Mouse (Mus musculus): ENCODE data around the gene Gcnt2.
"Not testable (repeated sequence)": the region's sequence is repeated elsewhere in the genome, so short reads cannot be mapped to it uniquely, and the experiment has no call there.

Gene Gcnt2

GRCm38 (mm10) chr13:40874021-40874420 is 14.5 kb downstream of the Gcnt2 start:
- DNase-seq: no peak

GRCm38 (mm10) chr13:40875415-40875814 is 15.9 kb downstream of the Gcnt2 start:
- no peak for DNase-seq

GRCm38 (mm10) chr13:40877589-40877988 is 18.0 kb downstream of the Gcnt2 start:
- DNase-seq: no peak

DNA sequence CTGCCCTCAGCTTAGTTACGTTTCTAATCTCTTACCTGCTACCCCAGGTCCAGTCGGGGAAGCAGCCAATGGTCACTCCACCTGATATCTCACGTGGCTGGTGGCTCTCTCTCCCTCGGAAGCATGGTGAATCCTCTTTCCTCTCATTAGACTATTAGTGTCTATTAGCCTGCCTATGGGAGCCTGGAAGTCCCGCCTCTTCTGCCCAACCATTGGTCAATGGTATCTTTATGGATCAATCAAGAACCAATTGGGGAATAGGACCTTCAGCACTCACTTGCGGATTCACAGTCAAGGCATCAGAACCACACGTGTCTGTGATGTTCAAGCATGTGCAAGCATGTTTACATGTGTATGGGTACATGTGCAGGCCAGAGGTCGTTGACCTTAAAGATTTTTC is 21.0 kb downstream of the Gcnt2 start:
- no peak for DNase-seq

GRCm38 (mm10) chr13:40882606-40883005 is 23.1 kb downstream of the Gcnt2 start:
- DNase-seq: no peak

DNA sequence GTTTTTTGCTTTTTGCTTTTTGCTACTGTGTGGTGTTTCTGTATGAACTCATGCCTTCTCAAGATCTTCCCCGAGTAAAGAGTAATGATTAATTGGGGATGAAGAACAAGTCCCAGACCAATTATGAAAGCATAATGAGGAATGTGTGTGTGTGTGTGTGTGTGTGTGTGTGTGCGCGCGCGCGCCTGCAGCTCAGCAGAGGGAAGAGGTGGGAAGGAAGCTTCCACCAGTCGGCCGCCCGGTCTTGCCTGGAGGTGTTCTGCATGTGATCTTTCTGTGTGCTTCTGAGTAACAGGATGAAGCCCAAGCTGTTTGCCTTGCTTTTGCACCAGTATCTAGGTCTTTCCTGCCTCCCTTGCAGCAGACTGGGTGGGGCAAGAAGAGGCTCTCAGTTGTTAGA is 24.3 kb downstream of the Gcnt2 start:
- no peak for DNase-seq

- no peak for DNase-seq
These were observed 25.3 kb downstream of the Gcnt2 start for GRCm38 (mm10) chr13:40884878-40885277.

DNA sequence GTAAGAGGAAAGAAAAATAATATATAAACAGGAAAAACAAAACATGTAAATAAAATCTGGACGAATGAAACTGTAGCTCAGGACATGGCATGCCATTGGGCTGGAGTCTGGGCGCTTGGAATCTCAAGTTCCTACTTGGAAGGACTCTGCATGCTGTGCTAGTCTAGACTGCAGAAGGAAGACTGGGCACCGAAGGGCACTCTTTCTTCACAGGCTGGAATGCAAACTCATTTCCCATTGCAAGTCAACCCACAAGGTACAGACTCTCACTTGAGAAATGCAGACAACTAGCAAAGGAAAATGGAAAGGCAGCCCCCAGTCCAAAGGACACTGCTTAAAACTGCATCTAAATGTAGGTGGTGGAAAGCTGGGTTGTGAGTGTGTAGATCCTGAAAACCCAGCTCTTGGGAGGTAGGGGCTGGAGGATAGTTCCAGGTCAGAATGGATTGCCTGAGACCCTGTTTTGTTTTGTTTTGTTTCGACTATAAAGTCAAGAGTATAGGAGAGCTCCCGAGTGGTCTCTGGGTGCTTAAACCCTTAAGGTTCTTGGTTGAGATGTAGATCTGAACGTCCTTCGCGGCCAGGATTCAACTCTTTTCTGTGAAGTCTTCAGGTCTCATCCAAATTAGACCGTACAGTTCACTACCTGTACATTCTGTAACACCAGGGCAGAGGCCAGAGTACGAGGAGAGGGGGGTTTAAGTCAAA is 26.5 kb downstream of the Gcnt2 start:
- DNase-seq: no peak

DNA sequence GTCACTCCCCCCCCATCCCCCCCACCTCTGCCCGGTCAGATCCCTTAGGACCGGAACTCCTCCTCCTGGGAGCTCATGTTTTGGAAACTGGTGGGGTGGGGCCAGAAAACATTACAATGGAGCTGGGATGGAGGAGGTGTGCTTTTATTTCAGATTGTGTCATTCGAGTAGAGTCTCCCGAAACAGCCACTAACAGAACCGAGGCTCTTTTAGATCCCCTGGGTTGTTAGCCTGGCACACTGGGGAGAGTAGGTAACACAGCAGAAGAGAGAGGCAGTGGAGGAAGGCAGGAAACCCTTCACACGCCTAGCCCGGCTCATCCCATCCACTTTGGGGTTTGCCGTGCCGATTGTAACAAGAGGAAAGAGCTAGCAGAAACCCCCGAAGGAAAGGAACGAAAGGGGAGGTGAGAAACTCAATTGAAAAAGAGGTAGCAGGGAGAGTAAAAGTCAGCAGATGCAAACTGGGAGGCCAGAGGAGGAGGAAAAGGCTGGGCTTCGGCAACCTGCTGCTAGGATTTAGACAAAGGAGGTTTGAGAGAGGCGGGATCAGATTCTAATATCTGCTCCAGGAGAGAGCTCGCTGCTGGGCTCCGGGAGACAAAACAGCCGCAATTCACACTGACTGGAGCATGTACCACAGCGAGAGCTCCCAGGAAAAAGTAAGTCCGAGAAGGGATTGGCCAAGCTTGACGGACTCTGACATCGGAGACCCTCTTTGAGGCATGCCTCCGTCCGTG is 27.3 kb downstream of the Gcnt2 start:
- DNase-seq: peak; percentile 39 to 57

- DNase-seq: no peak
These were observed 31.0 kb downstream of the Gcnt2 start for GRCm38 (mm10) chr13:40890595-40890994.

DNA sequence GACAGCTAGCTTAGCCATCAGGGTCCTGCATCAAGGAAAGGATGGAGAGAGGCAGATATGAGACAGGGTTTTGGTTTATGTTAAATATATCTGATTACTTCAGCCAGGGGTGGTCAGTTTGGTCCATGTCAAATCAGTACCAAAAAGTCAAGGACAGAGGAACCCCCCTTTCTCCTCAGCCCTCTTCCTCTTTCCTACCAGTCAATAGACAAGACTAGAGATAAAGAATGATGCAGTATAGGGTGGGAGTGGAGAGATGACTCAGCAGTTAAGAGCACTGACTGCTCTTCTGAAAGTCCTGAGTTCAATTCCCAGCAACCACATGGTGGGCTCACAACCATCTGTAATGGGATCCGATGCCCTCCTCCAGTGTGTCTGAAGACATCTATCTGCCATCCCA is 31.8 kb downstream of the Gcnt2 start:
- DNase-seq: not testable (repeated sequence)

- DNase-seq: no peak
These were observed 32.5 kb downstream of the Gcnt2 start for GRCm38 (mm10) chr13:40892043-40892442.

- DNase-seq: no peak
These were observed 33.0 kb downstream of the Gcnt2 start for GRCm38 (mm10) chr13:40892547-40892946.

- DNase-seq: no peak
These were observed 34.0 kb downstream of the Gcnt2 start for GRCm38 (mm10) chr13:40893573-40893972.

DNA sequence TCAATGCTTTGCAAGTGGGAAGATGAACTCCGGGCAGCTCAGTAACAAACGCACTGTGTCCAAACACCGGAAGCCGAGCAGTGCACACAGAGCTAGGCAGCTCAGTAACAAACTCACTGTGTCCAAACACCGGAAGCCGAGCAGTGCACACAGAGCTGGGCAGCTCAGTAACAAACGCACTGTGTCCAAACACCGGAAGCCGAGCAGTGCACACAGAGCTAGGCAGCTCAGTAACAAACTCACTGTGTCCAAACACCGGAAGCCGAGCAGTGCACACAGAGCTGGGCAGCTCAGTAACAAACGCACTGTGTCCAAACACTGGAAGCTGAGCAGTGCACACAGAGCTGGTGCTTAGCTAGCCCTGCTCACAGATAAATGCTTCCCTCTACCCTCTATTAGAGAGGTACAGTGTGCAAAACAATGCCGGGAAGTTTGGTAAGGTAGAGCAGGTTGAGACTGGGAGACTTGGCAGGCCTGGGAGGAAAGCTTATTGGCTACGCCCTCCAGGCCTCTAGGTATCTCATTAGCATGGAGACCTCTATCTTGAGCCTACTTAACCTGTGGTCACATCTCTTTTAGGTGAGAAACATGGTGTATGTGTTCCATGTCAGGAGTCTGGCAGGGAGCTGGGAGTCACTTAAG is 38.6 kb downstream of the Gcnt2 start:
- not testable (repeated sequence) for DNase-seq

DNA sequence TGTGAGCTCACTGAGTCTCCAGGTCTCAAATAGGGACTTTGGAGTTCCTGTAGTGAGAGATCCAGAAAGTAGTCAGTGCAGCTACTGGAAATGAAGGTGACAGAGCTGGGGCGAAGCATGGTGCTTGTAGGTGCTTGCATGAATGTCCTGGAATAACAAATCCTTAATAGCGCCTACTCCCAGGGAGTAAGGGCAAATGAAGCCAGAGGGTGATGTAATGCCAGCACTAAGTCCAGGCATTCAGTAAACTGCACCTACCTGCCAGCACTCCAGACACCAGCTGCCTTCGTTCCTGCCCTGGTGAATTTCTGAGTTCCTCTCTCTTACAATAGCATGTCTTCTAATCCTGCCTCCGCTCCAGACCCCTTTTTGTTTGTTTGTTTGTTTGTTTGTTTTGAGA is 39.1 kb downstream of the Gcnt2 start:
- peak in 1 of 2 experiments; percentile 17 for DNase-seq

- no peak for DNase-seq
These were observed 39.9 kb downstream of the Gcnt2 start for GRCm38 (mm10) chr13:40899349-40899993.

GRCm38 (mm10) chr13:40899994-40900970 is 40.7 kb downstream of the Gcnt2 start:
- no peak for DNase-seq

DNA sequence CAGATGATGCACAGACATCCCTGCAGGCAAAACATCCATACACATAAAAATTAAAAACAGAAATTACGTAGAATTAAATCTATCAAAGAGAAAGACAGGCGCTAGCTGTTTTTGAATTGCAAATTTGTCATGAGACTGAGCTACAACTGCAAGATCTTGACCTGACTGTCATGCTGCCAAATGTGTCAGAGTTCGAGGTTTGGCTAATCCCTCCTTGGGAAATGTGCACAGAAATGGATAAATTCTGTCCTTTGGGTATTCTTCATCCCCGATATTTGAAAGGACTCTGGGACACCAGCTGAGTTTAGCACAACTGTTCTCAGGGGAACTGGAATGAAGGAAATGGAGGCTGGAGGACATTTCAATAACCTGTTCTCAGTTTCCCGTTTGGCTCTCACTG is 41.7 kb downstream of the Gcnt2 start:
- peak; percentile 51 to 57 for DNase-seq

DNA sequence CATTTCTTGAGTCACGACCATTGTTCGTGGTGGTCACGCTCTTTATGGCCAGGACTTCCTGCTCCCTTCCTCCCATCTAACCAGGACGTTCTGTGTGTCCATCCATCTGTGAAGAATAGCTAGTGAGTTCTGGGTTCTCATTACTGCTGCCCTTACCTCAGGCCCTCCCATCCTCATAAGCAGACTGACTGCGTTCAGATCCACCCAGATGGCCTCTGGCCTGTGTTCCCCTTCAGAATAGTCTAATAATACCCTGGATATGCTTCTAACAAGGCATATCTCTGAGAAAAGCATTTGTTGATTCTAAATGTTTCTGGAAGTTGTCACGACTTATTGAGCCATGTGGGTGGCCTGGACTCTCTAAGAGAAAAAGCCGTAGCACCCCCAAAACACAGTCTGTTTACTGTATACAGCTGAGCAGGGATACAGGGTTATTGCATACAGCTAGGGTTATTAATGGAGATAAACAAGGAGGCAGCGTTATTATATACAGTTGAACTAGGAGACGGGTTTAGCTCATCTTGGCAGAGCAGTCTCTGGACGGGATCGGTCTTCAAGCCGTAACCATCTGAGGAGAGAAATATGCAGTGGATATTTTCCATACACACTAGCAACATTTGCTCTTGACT is 42.4 kb downstream of the Gcnt2 start:
- DNase-seq: peak in 1 of 2 experiments; percentile 35

GRCm38 (mm10) chr13:40904080-40904479 is 44.5 kb downstream of the Gcnt2 start:
- DNase-seq: no peak

DNA sequence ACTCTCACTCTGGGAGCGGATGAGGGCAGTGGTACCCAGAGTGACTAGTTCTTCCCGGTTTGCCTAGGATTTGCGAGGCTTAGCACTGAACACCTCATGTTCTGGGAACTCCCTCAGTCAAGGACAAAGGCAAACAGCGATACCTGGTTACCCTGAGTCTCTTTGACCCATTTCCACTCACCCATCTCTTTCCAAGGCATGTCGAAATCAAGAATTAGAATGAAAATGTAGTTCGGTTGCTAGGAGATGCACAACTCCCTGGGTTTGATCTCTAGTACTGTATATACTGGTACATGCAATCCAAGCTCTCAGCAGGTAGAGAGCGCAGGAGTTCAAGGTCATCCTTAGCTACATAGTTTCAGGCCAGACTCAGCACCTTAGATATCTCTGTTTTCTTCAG is 47.0 kb downstream of the Gcnt2 start:
- DNase-seq: no peak

All from kidney, postnatal 4 days (tissue).